Mouse (Mus musculus) embryo, embryonic 11.5 days (tissue): ENCODE measurements around the gene 4930467E23Rik.
A peak's percentile ranks its signal among the peaks of the same experiment; 100 is the strongest.
"Not testable (repeated sequence)": the region's sequence is repeated elsewhere in the genome, so short reads cannot be mapped to it uniquely, and the experiment has no call there.

Experiments
- DNase-seq: peaks from one replicate; pipeline ENCODE4 v3.0.0-alpha.2; 2012; ENCODE audit warnings: low read depth, low spot score

Gene 4930467E23Rik

DNA sequence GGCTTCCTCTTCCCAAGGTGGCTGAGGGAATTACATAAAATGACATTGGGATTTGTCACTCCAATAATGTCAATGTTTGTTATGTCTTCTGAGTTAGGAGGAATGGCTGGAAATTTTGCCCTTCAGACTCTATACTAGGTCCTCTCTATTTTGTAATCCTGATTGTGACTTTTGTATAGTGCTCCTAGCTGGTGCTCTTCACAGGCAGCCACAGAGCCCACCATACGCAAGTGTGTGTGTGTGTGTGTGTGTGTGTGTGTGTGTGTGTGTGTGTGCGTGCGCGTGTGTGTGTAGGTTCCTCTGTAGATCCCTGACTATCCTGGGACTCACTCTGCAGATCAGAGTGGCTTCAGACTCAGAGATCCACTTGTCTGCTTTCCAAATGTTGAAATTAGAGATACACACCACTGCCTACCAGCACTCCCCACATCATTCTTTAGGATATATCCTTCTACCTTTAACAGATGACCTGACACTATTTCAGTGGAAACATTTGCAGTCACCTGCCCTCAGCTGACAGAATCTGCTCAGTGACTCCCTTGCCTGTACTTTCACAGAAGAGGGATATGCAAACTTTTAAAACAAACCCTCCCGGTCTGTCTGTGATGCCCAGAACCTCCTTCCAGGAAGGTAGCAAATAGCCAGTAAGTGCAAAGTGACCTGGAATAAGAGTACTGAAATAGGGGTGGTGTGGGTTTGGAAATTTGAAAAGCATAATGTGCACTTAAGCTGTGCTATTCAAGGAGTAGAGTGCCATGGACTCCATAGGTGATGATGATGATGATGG, 52.1 kb downstream of the 4930467E23Rik start:
- DNase-seq: not testable (repeated sequence)

DNA sequence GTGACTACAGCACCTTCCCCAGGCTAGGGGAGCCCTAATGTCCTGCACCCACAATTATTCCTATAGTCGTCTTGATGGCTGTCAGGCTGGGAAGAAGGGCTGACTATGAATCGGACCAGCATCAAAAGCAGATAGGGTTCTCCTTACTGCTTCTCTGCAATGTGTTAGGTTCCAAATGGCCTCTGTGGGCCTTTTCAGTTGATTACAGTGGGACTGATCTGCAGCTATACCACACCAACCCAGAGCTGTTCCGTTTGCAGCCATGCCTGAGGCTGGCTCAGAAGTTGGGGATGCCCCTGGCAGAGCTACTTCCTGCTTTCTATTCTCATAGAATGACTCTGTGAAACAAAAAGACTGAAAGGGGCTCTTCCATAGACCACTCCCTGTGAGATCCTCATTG, 53.4 kb downstream of the 4930467E23Rik start:
- not testable (repeated sequence) for DNase-seq

DNA sequence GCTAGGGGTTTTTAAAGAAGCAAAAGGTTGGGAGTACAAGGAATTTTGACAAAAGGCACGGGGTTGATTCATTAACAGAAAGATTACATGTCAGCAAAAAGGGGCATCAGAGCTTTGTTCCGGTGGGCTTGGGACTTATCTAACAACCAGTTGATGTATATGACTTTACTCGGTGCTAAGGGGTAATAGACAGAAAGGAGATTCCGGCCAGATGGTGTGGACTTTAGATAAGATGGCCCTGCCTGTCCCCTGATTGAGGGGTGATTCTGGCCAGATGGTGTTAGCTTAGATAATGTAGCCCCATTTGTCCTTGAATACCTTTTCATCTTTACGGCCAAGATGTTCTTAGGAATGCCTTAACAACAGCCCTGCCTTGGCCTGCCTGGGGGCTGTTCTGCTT, 54.5 kb downstream of the 4930467E23Rik start:
- DNase-seq: not testable (repeated sequence)

DNA sequence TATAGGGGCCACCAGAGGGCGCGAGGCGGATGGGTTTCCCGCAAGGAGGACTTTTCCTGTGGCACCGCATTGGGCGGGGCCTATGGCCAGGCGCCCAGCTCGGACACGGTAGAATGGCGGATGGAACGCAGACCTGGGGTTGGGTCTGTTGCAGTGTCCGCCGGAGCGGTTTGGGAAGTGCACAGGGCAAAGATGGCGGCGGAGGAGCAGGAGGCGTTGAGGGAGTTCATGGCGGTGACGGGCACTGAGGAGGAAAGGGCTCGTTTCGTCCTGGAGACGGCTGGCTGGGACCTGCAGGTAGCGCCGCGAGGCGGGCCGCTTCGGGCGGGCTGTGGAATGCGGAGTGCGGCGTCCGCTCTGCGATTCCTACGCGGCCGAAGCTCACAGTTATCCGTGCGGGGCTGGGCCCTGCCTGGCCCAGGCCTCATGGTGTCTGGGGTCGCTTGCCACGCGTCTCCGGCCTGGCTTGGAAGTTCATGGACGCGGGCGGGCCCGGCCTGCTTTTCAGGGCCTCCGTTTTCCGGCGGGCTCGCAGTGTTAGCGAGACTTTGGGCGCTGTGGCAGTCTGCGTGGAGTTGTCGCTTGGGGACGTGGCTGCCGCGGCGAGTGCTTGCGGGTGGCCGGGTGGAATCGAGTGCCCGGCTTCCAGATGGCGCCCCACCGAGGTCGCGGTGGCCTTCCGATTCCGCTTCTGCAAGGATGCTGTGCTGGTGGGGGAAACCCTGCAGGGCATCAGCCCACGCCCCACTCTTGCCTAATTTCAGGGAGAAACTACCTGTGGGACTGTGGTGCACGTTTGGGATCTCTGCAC, 55.4 kb downstream of the 4930467E23Rik start:
- peak; percentile 97 for DNase-seq

DNA sequence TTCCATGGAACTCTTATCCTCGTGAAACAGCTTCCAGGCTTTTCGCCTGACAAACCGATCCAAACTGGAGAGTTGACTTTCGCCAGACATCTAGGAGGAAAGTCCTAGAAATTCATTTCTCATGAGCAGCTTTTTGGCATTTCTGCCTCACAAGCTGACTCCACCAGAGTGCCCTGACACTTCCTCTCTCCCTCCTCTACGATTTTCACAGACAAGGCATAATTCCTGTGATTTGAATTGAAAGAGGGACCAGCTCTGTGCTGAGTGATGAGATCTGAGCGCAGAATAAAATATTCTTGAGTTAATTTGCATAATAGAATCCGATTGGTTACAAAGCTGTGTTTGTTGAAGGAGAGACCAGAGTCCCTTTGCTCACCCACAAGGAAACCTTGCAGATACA, 63.3 kb downstream of the 4930467E23Rik start:
- DNase-seq: not testable (repeated sequence)
